Mouse (Mus musculus) forelimb bud, embryonic 11.5 days (tissue): ENCODE measurements around the gene Gm11037.

Source experiments
- DNase-seq: peaks from one replicate; pipeline ENCODE4 v3.0.0-alpha.2; 2012; ENCODE audit warnings: low read depth, low spot score

The Gm11037 gene

DNA sequence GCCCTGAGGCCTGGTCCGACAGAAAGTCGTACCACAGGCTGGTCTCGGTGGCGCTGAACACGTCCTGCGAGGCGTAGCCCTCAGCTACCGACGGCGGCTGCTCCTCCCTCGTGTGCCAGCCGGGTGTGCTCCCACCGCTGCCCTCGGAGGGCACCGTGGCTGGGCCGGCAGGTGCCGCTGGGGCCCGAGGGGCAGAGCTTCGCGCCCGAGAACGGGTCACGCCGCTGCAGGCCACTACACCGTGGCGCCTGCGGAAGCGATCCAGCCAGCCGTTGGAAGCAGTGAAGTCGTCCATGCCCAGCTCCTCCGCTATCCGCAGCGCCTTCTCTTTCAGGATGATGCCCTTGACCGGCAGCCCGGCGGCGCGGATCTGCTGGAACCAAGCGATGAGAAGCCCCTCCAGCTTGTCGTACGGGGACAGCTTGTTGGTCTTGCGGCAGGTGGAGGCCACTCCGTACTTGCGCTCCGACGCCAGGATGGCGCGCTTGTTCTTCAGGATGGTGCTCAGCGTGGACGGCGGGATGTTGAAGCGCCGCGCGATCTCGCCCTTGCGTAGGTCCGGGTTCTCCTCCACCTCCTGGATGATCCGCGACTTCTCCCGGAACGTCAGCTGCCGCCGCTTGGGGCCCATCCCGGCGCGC, 46.1 kb downstream of the Gm11037 start:
- peak; percentile 63 for DNase-seq

DNA sequence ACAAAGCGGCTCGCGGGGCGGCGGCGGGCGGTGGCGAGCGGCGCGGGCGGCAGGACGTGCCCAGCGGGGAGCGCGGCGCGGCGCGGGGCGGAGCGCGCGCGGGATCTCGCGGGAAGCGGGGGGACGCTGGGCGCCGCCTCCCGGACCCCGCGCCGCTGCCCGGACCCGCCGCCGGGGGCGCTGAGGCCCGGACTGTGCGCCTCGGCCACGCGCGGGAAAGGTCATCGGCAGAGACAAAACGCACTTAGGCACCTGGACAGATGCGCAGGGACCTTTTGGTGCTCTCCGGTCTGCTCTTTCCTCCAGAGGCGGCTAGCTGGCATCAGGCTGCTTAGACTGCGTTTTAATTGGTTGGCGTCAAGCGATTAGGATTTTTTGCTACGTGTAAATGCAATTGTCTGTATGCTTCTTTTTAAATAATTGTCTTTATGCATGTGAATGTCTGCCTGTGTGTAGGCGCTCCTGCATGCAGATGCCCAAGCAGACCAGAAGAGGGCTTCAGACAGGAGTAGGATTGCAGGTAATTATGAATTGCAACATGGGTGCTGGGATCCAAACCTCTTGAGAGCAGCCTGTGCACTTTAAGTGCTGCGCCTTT, 46.8 kb downstream of the Gm11037 start, which contains the start of gene Cenpb:
Cenpb (minus strand) TSS at position 78 of the 598 bp plus-strand sequence.
- DNase-seq: peak; percentile 76
